Mouse (Mus musculus): ENCODE measurements around the gene Ctsh.
"Not testable (repeated sequence)": the region's sequence is repeated elsewhere in the genome, so short reads cannot be mapped to it uniquely, and the experiment has no call there.

Ctsh gene

DNA sequence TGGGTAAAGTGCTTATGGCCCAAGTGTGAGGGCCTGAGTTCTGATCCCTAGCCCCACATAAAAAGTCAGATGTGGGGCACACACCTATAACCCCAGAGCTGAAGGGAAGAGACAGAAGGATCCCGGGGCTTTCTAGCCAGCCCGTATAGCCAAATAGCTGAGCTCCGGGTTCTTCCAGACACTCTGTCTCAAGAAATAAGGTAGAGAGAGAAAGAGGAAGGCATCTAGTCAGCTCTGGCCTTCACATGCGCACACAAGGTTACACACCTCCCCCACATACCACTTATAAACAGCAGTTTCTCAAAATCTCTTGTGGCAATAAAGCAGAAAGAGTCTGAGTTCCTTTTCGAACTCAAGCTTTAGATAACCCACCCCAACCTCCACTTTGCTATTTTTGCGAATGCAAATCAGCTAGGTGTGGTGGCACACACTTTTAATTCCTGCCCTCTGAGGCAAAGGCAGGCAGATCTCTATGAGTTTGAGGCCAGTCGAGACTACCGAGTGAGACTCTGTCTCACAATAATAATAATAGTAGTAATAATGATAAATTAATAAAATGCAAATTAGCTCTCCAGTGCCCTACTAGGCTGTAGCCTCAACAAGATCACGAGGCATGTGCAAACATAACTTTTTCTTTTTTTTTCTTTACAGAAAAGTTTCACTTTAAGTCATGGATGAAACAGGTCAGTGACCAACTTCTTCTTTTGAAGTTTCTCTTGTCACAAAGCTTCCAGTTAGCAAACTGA is 6.0 kb downstream of the Ctsh start:
- no peak for DNase-seq (ENCODE audit: low read depth, low spot score)

DNA sequence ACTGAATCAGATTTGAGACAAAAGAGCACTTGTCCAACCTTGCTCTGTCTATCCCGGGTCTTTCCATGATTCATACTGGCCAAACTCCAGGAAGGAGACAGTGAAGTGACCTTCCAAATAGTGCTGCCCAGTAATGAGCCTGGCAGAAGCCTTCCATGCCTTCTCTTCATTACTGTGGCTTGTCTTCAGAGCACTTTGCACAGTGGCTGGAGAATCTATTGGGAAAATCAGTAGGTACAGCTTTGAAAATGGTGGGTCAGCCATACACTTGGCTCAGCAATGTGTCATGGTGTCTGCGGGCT is 6.6 kb downstream of the Ctsh start:
- no peak for DNase-seq (ENCODE audit: low read depth, low spot score)

DNA sequence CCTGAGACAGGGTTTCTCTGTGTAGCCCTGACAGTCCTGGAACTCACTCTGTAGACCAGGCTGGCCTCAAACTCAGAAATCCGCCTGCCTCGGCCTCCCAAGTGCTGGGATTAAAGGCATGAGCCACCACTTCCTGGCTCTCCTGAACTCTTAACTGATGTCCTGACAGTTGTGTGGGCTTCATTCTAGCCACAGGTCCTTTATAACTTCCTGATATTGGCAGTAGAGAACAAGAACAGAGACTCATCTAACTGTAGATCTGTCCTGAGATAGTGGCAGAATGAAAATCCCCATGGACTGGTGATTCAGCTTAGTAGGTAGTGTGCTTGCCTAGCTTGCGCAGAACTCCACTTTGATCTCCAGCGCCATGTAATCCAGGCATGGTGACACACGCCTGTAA is 7.0 kb downstream of the Ctsh start:
- not testable (repeated sequence) for DNase-seq (ENCODE audit: low read depth, low spot score)

DNA sequence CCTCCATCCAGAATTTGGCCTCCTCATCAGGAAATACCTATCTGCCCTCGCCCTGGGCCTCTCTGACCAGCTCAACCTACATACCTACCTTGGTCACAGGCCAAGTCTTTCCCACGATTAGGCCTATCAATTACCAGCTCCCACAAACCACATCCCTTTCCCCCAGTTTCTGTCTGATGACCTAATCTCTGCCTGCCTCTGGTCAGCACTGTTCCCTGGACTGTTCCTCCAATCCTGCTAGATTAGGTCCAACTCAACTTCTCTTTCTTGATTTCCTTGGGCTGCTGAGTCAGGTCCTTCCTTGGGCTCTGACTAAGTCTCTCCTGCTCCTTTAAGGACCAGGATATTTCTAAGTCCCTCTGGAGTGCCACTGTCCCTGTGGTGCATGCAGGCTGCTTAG is 13.4 kb downstream of the Ctsh start:
- DNase-seq (ENCODE audit: low read depth, low spot score) = no peak

DNA sequence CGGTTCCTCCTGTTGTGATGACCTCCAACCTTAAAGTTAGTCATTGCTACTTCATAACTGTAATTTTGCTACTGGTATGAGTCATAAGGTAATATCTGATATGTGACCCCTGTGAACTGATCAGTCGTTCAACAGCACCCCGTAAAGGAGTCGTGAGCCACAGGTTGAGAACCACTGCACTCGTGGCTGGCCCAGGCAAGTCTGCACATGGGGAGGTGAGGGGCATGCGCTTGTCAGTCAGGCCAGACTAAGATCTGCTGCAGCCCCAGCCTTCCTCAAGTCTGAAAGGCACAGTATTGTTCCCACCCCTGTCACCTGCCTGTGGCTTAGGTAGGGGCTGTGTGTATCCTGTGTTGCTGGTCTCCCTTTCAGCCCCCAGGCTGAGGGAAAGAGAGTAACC is 14.8 kb downstream of the Ctsh start:
- no peak for DNase-seq (ENCODE audit: low read depth, low spot score)

DNA sequence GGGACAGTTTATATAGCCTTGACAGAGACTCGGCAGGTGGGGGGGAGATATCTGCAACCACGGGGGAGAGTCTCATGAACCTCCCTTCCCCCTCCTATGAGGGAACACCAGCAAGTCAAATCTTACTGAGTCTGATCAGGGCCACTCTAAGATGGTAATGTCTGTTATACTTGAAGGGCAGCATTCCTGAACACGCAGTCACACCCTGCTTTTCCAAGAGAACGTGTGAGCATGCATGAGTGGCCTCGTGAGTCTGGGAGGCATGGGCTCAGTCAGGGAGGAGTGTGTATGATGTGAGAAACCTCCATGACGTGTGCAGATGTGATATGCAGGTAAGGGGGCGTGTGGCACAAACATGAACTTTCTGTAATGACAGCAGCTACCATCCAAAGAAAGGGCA is 15.5 kb downstream of the Ctsh start:
- DNase-seq (ENCODE audit: low read depth, low spot score) = no peak

DNA sequence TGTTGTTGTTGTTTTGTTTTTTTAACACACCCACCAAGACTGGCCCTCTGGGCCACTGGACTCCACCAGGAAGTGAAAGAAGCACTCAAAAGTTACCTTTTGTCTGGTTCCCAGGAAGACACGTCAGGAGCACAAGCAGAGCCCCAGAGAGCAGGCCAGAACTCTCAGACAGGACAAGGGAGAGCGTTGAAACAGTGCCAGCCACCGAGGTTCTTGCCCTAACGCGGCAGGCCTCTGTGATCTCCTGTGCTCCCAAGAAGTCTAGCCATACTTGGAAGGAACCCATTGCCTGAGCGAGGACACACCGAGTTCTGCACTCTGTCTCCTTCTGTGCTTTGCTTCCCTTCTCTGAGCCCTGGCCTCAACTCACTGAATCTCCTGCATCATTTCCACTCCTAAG is 16.2 kb downstream of the Ctsh start:
- no peak for DNase-seq (ENCODE audit: low read depth, low spot score)

DNA sequence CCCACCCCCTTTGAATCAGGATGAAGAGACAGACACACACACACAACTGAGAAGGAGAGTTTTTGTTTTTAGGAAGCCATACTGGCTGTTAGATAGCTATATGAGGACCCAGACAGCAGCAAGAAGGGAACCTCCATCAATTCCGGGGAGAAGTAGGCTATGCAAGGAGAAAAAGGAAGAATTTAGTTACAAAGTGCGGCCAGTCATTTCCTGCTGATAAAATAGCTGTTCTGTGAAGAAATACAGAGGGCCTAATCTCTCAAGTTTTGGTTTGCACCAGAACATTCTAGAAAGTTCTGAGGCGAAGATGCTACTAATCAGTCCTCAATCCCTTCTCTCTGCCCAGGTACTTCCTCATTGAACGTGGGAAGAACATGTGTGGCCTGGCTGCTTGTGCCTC is 21.4 kb downstream of the Ctsh start:
- DNase-seq (ENCODE audit: low read depth, low spot score) = no peak

DNA sequence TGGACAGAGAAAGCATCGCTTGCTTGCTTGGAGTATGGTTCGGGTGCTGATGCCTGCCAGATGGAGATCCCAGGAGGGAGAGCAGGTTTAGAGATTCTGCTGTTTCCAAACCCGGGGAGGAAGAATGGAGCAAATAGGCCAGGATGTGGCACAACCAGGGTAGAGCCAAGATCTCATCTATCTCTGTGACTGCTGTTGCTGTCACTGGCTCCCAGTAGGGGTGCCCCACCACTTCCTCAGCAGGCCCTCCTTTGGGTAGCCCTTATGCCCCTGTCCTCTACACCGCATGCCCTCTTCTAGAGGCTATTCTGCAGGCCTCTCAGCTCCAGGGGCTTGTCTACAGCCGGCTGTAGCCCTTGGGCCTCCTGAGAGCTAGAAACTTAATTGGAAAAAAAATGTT is 22.2 kb downstream of the Ctsh start:
- no peak for DNase-seq (ENCODE audit: low read depth, low spot score)

DNA sequence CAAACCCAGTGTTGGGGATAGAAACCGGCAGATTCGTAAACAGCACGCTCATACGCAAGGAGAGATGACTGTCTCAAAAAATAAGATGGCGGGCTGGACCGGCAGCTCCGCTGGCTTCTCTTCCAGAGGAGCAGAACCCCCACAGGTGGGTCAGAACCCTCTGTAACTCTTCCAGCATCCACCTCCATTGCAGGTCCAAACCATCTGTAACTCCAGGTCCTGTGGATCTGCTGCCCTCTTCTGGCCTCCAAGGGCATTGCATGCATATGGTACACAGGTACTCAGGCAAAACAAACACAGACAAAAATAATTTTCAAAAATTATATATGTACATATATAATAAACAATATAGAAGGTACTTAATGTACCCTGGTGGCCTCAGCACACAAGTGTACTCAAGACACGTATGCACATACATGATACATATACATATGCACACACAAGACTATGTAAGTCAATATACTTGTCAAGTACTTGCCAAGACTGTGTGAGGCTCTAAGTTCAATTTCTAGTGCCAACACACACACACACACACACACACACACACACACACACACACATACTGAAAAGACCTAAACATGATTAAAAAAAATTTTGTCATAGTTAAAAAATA is 23.0 kb downstream of the Ctsh start:
- DNase-seq (ENCODE audit: low read depth, low spot score) = peak; percentile 28

DNA sequence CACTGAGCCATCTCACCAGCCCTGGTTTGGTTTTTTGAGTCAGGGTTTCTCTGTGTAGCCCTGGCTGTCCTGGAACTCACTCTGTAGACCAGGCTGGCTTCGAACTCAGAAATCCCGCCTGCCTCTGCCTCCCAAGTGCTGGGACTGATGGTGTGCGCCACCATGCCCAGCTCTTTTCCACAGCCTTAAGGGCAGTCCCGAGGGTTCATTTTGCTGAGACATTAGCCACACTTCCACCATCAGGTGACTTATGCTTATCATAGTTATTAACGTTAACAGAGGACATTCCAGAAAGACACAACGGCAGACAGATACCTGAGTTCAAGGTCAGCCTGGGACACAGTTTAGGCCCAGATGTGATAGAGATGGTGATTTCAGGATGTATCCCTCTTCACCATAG is 28.0 kb downstream of the Ctsh start:
- DNase-seq (ENCODE audit: low read depth, low spot score) = not testable (repeated sequence)

DNA sequence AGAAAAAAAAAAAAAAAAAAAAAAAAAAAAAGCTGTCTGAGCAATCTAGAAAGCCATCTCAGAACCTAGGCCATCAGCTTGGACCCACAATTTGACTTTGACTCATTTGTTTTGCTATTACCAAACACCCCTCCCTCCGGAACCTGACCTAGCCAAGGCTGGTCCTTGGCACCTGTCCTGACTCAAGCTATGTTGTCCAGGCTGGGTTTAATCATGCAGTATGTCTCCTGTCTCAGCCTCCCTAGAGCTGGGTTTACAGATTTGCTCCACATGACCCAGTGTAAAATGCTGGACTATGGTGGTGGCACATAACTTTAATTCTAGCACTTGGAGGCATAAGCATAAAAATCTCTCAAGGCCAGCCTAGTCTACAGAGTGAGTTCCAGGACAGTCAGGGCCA is 29.0 kb downstream of the Ctsh start:
- DNase-seq (ENCODE audit: low read depth, low spot score) = no peak

DNA sequence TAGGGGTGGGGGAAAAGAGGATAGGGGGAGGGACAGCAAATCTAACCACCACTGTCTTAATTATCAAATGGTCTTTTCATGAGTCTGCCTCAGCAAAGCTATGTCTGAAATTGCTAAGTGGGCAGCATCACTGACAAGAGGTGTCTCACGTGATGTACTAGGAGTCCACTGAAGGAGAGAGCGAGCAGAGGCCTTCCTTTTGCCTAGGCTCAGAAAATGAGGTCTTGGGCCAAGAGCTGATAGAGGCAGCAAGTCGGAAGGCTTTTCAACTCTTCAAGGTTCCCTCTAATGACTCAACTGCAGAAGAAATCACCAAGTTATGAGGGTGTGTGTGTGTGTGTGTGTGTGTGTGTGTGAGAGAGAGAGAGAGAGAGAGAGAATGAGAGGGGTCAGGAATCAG is 30.2 kb downstream of the Ctsh start:
- DNase-seq (ENCODE audit: low read depth, low spot score) = no peak

DNA sequence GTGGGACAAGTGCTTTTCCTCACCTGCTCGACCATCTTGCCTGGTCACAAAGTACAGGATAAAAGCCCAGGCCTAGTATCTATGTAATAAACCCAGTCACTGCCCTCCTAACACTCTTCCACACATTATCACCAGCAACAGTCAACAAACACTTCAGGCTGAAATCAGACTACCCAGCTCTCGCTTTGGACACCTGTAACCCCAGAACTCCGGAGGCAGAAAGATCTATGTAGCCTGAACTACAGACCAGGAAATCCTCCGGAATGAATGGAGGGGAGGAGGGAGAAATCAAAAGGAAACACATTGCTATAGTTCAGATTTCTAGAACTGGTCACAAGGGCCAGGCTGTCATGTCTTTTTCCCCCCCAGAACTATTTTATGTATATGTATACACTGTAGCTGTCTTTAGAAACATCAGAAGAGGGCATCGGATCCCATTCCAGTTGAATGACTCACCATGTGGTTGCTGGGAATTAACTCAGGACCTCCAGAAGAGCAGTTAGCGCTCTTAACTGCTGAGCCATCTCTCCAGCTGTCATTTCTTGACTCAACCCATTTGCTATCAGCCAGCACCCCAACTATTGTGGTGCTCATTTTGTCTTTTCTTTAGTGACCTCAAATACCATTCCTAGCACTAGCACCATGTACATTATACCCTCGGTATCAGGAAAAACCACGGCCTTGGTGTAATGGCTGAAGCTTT is 31.0 kb downstream of the Ctsh start:
- DNase-seq (ENCODE audit: low read depth, low spot score) = no peak

DNA sequence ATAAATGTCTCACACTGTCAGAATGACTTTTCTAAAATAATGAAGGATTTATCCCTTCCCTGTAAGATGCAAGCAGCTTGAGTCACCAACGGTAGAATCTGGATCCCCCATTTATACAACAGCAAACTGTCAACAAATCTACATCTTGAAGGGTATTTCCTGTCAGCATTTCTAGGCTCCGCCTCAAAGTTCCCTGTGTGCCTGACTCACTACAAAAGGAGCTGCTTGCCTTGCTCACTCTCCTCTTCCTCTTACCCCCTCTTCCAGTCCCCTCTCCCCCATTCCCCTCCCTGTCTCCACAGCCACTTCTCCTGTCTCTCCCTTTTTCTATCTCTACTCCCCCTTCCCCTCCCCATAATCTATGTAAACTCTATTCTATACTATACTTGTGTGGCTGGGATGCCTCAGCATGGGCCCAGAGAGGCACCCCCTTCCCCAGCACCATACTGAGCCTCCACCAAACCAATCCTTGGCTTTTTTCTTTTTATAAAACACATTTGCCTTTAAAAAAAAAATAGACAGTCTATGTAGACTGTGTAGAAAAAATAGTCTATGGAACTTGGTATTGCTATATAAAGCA is 34.0 kb downstream of the Ctsh start:
- no peak for DNase-seq (ENCODE audit: low read depth, low spot score)

DNA sequence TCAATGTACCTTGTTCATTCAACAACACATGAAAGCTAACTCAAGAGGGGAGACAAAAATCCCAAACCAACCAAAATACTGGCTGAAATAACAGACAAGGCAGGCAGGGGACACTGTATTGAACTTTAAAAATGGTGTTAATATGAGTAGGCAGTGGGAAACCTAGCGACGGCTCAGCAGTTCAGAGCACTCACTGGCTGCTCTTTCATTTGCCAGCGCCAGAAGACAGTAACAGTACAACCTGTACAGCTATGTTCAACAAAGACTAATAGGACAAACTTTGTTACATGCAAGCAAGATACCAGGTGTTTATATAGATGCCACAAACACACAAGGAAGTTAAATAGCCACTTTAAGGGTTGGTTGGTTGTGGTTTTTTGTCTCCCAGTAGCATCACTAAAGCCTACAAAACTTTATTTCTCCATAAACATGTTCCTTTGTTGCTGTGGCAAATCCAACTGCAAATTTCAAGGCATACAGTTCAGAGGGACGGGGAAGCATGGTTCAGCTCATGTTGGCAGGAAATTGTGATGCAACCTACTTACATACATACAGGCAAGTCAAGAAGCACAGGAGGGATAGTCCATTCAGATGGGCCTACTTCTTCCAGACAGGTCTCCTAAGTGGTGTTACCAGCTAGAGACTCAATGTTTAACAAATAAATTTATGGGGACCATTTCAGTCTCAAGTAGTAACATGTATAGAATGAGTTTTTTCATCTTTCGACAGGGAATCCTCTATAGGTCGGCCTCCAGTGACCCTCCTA is 35.6 kb downstream of the Ctsh start:
- no peak for DNase-seq (ENCODE audit: low read depth, low spot score)

DNA sequence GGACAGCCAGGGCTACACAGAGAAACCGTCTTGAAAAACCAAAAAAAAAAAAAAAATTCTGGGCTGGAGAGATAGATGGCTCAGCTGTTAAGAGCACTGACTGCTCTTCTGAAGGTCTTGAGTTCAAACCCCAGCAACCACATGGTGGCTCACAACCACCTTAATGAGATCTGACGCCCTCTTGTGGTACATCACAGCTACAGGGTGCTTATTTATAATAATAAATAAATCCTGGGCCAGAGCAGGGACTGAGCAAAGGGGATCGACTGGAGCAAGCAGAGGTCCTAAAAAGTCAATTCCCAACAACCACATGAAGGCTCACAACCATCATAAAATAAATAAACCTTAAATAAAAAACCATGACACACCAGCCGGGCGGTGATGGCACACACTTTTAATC is 45.0 kb downstream of the Ctsh start:
- no peak for DNase-seq (ENCODE audit: low read depth, low spot score)

DNA sequence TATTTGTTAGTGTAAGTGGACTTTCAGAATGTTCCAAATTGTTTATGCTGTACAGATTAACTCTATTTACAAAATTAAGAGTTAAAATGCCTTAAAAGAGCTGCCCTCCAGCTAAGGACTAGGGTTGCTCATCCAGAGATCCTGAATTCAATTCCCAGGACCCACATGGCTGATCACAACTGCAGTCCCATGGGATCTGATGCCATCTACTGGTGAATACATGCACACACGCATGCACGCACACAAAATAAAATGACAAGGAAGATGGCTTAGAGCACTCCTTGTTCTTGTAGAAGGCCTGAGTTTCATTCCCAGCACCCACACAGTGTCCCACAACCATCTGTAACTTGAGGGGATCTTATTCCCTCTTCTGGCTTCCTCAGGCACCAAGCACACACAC is 46.8 kb downstream of the Ctsh start:
- no peak for DNase-seq (ENCODE audit: low read depth, low spot score)

DNA sequence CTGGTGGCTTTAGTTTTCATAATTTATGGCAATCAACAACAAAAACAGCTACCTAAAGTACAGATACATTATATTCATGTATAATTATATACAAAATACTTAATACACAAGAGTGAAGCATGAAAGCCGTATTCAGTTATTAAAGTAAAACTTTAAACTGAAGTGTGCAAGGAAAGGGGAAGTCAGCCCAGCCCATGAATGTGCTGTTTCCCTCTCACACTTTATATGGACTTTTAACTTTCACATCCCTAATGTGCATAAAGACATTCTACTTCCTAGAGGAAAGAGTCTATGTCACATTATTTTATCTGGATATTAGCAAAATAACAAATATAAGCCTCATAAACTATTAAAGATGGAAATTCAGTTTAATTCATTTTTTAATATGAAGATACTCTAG is 51.5 kb downstream of the Ctsh start:
- no peak for DNase-seq (ENCODE audit: low read depth, low spot score)

DNA sequence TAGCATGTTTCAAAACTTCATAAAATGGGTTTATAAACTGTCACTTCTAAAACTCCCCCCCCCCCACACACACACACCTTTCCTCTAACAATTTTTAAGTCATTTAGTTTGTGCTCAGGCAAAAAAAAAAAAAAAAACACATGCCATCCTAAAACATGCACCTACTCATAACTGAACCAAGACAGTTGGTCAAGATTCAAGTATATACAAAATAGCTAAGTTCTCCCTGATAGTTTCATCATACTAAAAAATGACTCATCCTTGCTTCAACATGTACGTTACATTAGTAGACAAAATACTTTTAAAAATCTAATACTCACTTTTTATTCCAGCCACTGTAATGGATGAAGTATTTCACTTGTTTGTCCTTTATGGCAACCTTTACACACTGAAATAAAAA is 53.0 kb downstream of the Ctsh start:
- DNase-seq (ENCODE audit: low read depth, low spot score) = no peak

DNA sequence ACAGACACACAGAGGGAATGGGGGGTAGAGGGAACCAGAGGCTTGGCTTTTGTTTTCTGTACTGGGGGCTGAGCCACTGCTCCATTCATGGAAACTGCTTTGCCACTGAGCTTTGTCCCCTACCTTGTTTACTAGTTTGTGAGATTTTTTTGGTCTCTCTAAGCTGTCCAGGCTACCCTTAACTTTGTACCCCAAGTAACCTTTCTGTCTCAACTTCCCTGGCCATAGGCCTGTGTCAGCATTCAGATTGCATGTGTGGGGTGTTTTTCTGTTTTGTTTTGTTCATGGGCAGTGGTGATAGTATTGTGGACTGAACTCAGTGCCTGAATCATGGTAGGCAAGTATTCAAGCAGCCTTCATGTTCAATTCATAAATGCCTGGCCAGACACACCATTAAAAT is 54.3 kb downstream of the Ctsh start:
- no peak for DNase-seq (ENCODE audit: low read depth, low spot score)

DNA sequence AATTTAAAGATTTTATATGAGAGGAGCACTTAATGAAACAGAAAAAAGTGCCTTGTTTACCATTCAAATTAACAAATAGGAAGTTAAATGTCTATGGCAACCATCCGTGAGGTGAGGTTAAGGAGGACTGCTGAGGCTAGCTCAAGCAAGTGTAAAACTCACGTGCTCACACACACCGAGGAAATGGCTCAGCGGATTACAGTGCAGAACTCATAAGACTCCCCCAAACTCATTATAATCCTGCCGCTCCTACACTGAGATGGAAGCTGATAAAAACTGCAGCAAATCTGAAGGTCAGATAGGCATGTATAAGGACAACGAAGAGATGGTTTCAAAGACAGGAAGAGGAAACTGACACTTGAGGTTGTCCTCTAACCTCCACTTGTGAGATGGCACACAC is 55.4 kb downstream of the Ctsh start:
- no peak for DNase-seq (ENCODE audit: low read depth, low spot score)

Data from WW6 (cell line).